Mouse (Mus musculus) MEL (cell line): Measurements from ENCODE around the gene Grik4. TPM values are rescaled to one million over a fixed set of nuclear protein-coding genes. Genes with fewer than 3 reads are reported as not detected.

Source experiments
- DNase-seq: peaks from one replicate; pipeline ENCODE4 v3.0.0; 2011; ENCODE audit warnings: low read depth, low spot score
- H3K27ac ChIP-seq: 2 replicates; pipeline ENCODE4 v1.5.1; 2012; ENCODE audit warnings: low read depth, mild to moderate bottlenecking, control low read depth, low read length, moderate library complexity; ENCODE audit not compliant: control insufficient read depth
- H3K27me3 ChIP-seq, 2 experiments: fragments of 150-350 bp in 1 of 2; sonication (generic) in 1 of 2; 2 replicates each; pipeline ENCODE4 v1.6.1; 2012; ENCODE audit warnings: low read length in 2 of 2, mild to moderate bottlenecking in 2 of 2, improper control_type of control experiment in 1 of 2, moderate library complexity in 1 of 2; ENCODE audit not compliant: insufficient read depth in 2 of 2, control insufficient read depth in 1 of 2
- H3K36me3 ChIP-seq, 2 experiments: 2 replicates each; pipeline ENCODE4 v1.6.1; 2012 to 2014; ENCODE audit warnings: low read length in 2 of 2, improper control_type of control experiment in 1 of 2, inconsistent platforms in 1 of 2, mild to moderate bottlenecking in 1 of 2; ENCODE audit not compliant: insufficient read depth in 2 of 2, control insufficient read depth in 1 of 2
- H3K4me1 ChIP-seq, 2 experiments: fragments of 150-350 bp in 1 of 2; sonication (generic) in 1 of 2; 2 replicates each; pipeline ENCODE4 v1.6.1; 2012; ENCODE audit warnings: low read length in 2 of 2, improper control_type of control experiment in 1 of 2, mild to moderate bottlenecking in 1 of 2; ENCODE audit not compliant: insufficient read depth in 2 of 2, control insufficient read depth in 1 of 2
- H3K4me3 ChIP-seq, 2 experiments: fragments of 150-350 bp in 1 of 2; sonication (generic) in 1 of 2; 2 replicates each; pipeline ENCODE4 v1.5.1; 2012; ENCODE audit warnings: low read depth in 2 of 2, low read length in 2 of 2, mild to moderate bottlenecking in 2 of 2, moderate library complexity in 2 of 2, control low read depth in 1 of 2, improper control_type of control experiment in 1 of 2; ENCODE audit not compliant: control insufficient read depth in 1 of 2, insufficient read depth in 1 of 2
- H3K79me2 ChIP-seq: 2 replicates; pipeline ENCODE4 v1.6.1; 2012; ENCODE audit warnings: mild to moderate bottlenecking, low read length, moderate library complexity; ENCODE audit not compliant: control insufficient read depth, poor library complexity, insufficient read depth
- H3K9ac ChIP-seq: 2 replicates; pipeline ENCODE4 v1.6.1; 2012; ENCODE audit warnings: low read depth, mild to moderate bottlenecking, control low read depth, low read length, moderate library complexity; ENCODE audit not compliant: control insufficient read depth, poor library complexity, severe bottlenecking
- H3K9me3 ChIP-seq: fragments of 150-350 bp; sonication (generic); replicated peaks from 2 replicates; pipeline ENCODE4 v1.6.1; 2012; ENCODE audit warnings: mild to moderate bottlenecking, low read length, improper control_type of control experiment, moderate library complexity; ENCODE audit not compliant: insufficient read depth
- BHLHE40 ChIP-seq: IDR thresholded peaks from 2 replicates; pipeline ENCODE4 v1.6.1; 2012; ENCODE audit warnings: low read depth, mild to moderate bottlenecking, inconsistent platforms, low read length, improper control_type of control experiment, borderline replicate concordance
- CHD1 ChIP-seq: IDR thresholded peaks from 2 replicates; pipeline ENCODE4 v1.6.1; 2012; ENCODE audit warnings: low read depth, mild to moderate bottlenecking, inconsistent platforms, low read length, improper control_type of control experiment
- CHD2 ChIP-seq: IDR thresholded peaks from 2 replicates; pipeline ENCODE4 v1.6.1; 2011; ENCODE audit warnings: low read length, improper control_type of control experiment
- CTCF ChIP-seq, 3 experiments: IDR thresholded peaks in 2 of 3; conservative IDR thresholded peaks in 1 of 3; 2 replicates each; pipeline ENCODE4 v1.5.1; 2011 to 2012; ENCODE audit warnings: low read length in 3 of 3, low read depth in 2 of 3, mild to moderate bottlenecking in 2 of 3, improper control_type of control experiment in 1 of 3, inconsistent platforms in 1 of 3, mixed read lengths in 1 of 3, moderate library complexity in 1 of 3; ENCODE audit not compliant: control insufficient read depth in 1 of 3, insufficient read depth in 1 of 3, poor library complexity in 1 of 3, severe bottlenecking in 1 of 3
- E2F4 ChIP-seq: IDR thresholded peaks from 2 replicates; pipeline ENCODE4 v1.6.1; 2011; ENCODE audit warnings: low read depth, low read length, improper control_type of control experiment, borderline replicate concordance
- EP300 ChIP-seq, 2 experiments: IDR thresholded peaks; 2 replicates each; pipeline ENCODE4 v1.6.1; 2011; ENCODE audit warnings: improper control_type of control experiment in 2 of 2, low read length in 2 of 2, low read depth in 1 of 2, mild to moderate bottlenecking in 1 of 2
- ETS1 ChIP-seq: IDR thresholded peaks from 2 replicates; pipeline ENCODE4 v1.6.1; 2012; ENCODE audit warnings: low read depth, mild to moderate bottlenecking, inconsistent platforms, low read length, improper control_type of control experiment, moderate library complexity
- GABPA ChIP-seq: IDR thresholded peaks from 2 replicates; pipeline ENCODE4 v1.6.1; 2012; ENCODE audit warnings: low read depth, mild to moderate bottlenecking, inconsistent platforms, low read length, improper control_type of control experiment, moderate library complexity
- HCFC1 ChIP-seq: IDR thresholded peaks from 2 replicates; pipeline ENCODE4 v1.6.1; 2012; ENCODE audit warnings: low read depth, mild to moderate bottlenecking, inconsistent platforms, low read length, improper control_type of control experiment, moderate library complexity
- KAT2A ChIP-seq: conservative IDR thresholded peaks from 2 replicates; pipeline ENCODE4 v1.6.1; 2012; ENCODE audit warnings: low read depth, low read length, improper control_type of control experiment, inconsistent platforms
- MAFK ChIP-seq: IDR thresholded peaks from 2 replicates; pipeline ENCODE4 v1.6.1; 2011; ENCODE audit warnings: low read depth, mild to moderate bottlenecking, low read length, improper control_type of control experiment, borderline replicate concordance
- MAX ChIP-seq: IDR thresholded peaks from 2 replicates; pipeline ENCODE4 v1.6.1; 2011; ENCODE audit warnings: low read length, improper control_type of control experiment
- MXI1 ChIP-seq: IDR thresholded peaks from 2 replicates; pipeline ENCODE4 v1.6.1; 2011; ENCODE audit warnings: mild to moderate bottlenecking, low read depth, low read length, improper control_type of control experiment
- NELFE ChIP-seq: IDR thresholded peaks from 2 replicates; pipeline ENCODE4 v1.6.1; 2011; ENCODE audit warnings: low read depth, low read length, improper control_type of control experiment
- POLR2AphosphoS5 ChIP-seq: IDR thresholded peaks from 2 replicates; pipeline ENCODE4 v1.6.1; 2012; ENCODE audit warnings: low read depth, borderline replicate concordance, mild to moderate bottlenecking, inconsistent platforms, low read length, moderate library complexity, mixed read lengths
- RAD21 ChIP-seq: IDR thresholded peaks from 2 replicates; pipeline ENCODE4 v1.6.1; 2011; ENCODE audit warnings: mild to moderate bottlenecking, low read depth, low read length, improper control_type of control experiment
- RCOR1 ChIP-seq: IDR thresholded peaks from 2 replicates; pipeline ENCODE4 v1.6.1; 2012; ENCODE audit warnings: low read depth, mild to moderate bottlenecking, inconsistent platforms, low read length, improper control_type of control experiment
- SIN3A ChIP-seq: IDR thresholded peaks from 2 replicates; pipeline ENCODE4 v1.6.1; 2012; ENCODE audit warnings: low read length, improper control_type of control experiment, inconsistent platforms
- TBP ChIP-seq: IDR thresholded peaks from 2 replicates; pipeline ENCODE4 v1.8.0; 2011; ENCODE audit warnings: low read depth, low read length, improper control_type of control experiment
- TCF12 ChIP-seq: IDR thresholded peaks from 2 replicates; pipeline ENCODE4 v1.6.1; 2014; ENCODE audit warnings: low read depth, mild to moderate bottlenecking, inconsistent platforms, low read length, improper control_type of control experiment, moderate library complexity
- UBTF ChIP-seq: IDR thresholded peaks from 2 replicates; pipeline ENCODE4 v1.6.1; 2012; ENCODE audit warnings: low read depth, mild to moderate bottlenecking, inconsistent platforms, low read length, improper control_type of control experiment, moderate library complexity, borderline replicate concordance; ENCODE audit not compliant: insufficient read depth
- USF1 ChIP-seq: IDR thresholded peaks from 2 replicates; pipeline ENCODE4 v1.6.1; 2014; ENCODE audit warnings: low read depth, mild to moderate bottlenecking, inconsistent platforms, low read length, improper control_type of control experiment, moderate library complexity
- USF2 ChIP-seq, 2 experiments: IDR thresholded peaks; 2 replicates each; pipeline ENCODE4 v1.6.1; 2011 to 2012; ENCODE audit warnings: improper control_type of control experiment in 2 of 2, low read length in 2 of 2, borderline replicate concordance in 1 of 2, inconsistent platforms in 1 of 2, low read depth in 1 of 2, mild to moderate bottlenecking in 1 of 2; ENCODE audit not compliant: insufficient read depth in 1 of 2
- ZC3H11A ChIP-seq: IDR thresholded peaks from 2 replicates; pipeline ENCODE4 v1.6.1; 2012; ENCODE audit warnings: low read depth, mild to moderate bottlenecking, inconsistent platforms, low read length, improper control_type of control experiment
- ZKSCAN1 ChIP-seq: IDR thresholded peaks from 2 replicates; pipeline ENCODE4 v1.6.1; 2012; ENCODE audit warnings: low read depth, mild to moderate bottlenecking, inconsistent platforms, low read length, improper control_type of control experiment, moderate library complexity
- polyA plus RNA-seq, 2 experiments: library from polyadenylated mRNA; stranded (reverse) in 1 of 2; unstranded in 1 of 2; fragments of >175 nt in 1 of 2; fragments of >200 nt in 1 of 2; gene quantifications; 2 replicates each; pipeline versions ENCODE4 v1.2.1 to v1.2.4; 2012; ENCODE audit warnings: low replicate concordance in 2 of 2, low read depth in 1 of 2; ENCODE audit not compliant: insufficient read length in 2 of 2, insufficient read depth in 1 of 2, missing spikeins in 1 of 2
- total RNA-seq: library from RNA; depleted of rRNA; stranded (reverse); fragments of 300-350 nt; gene quantifications from 2 replicates; pipeline ENCODE4 v1.2.3, GENCODE M21; 2012

Grik4 gene
- total and polyA plus RNA-seq, 3 experiments, result 0.17 TPM; not detected in 2

GRCm38 (mm10) chr9:42846139-42846538 lies 98.2 kb downstream of the Grik4 start:
- Histone ChIP-seq H3K4me1 (no peaks in the 10 kb centered on the region), H3K4me3 (no peak overlapping the region), H3K9ac (no peak overlapping the region), H3K36me3 (no peaks in the 10 kb centered on the region), H3K27ac (no peak overlapping the region), H3K27me3 (no peaks in the 10 kb centered on the region), H3K9me3 (no peaks in the 10 kb centered on the region), H3K79me2 (no peaks in the 10 kb centered on the region)
- no peak for TF ChIP-seq UBTF
- TF ChIP-seq MAX, result no peak
- no peak for TF ChIP-seq MXI1
- TF ChIP-seq NELFE, result no peak
- no peak for TF ChIP-seq KAT2A
- no peak for TF ChIP-seq CHD1
- TF ChIP-seq CHD2, result no peak
- no peak for TF ChIP-seq ZC3H11A
- TF ChIP-seq TCF12, result no peak
- DNase-seq, result no peak

DNA sequence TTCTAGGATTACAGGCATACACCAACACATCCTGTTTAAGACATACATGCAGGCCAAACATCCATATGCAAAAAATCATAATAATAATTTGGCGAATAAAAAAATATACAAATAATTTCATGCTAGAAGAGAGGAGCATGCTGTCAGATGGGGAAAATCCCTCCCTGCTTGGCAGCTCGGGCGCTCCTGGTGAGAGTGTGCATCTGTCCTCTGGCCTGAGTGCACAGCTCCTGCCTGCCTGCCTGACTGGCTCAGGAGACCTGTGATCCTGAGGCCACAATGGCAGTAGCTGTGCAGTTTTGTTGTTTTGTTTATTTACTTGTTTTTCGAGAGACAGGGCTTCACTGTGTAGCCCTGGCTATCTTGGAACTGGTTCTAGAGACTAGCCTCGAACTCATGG lies 100.0 kb downstream of the Grik4 start:
- TF ChIP-seq ZC3H11A, result no peak
- TF ChIP-seq CHD1, result no peak
- no peak for TF ChIP-seq CTCF (IDR thresholded peaks at IDR 0.05 in 2 of 3, conservative IDR thresholded peaks at IDR 0.05 in 1 of 3; ENCODE audit: control insufficient read depth in 1 of 3, insufficient read depth in 1 of 3, low read depth in 2 of 3, low read length in 3 of 3, poor library complexity in 1 of 3, severe bottlenecking in 1 of 3)
- no peak for TF ChIP-seq MAFK
- TF ChIP-seq KAT2A, result no peak
- TF ChIP-seq RAD21, result no peak
- no peak for TF ChIP-seq UBTF
- no peak for TF ChIP-seq RCOR1
- TF ChIP-seq SIN3A, result no peak
- no peak for TF ChIP-seq HCFC1
- no peak for TF ChIP-seq MAX
- TF ChIP-seq, all 39 proteins: peak for 0
- Histone ChIP-seq H3K4me3 (no peak overlapping the region), H3K9ac (no peak overlapping the region), H3K27me3 (no peaks in the 10 kb centered on the region), H3K36me3 (no peaks in the 10 kb centered on the region), H3K4me1 (no peaks in the 10 kb centered on the region), H3K79me2 (no peaks in the 10 kb centered on the region), H3K9me3 (no peaks in the 10 kb centered on the region), H3K27ac (no peak overlapping the region)
- no peak for DNase-seq

GRCm38 (mm10) chr9:42838299-42838698 lies 106.0 kb downstream of the Grik4 start:
- DNase-seq, result no peak
- H3K36me3 ChIP-seq, result no peaks in the 10 kb centered on the region
- H3K79me2 ChIP-seq, result no peaks in the 10 kb centered on the region
- no peaks in the 10 kb centered on the region for H3K27me3 ChIP-seq
- H3K9me3 ChIP-seq, result no peaks in the 10 kb centered on the region
- no peak overlapping the region for H3K9ac ChIP-seq
- H3K27ac ChIP-seq, result no peak overlapping the region
- no peak for TF ChIP-seq ZC3H11A
- no peak for TF ChIP-seq EP300 (IDR thresholded peaks at IDR 0.05; ENCODE audit: low read depth in 1 of 2, low read length in 2 of 2)
- no peak for TF ChIP-seq TBP
- no peak for TF ChIP-seq CHD1
- TF ChIP-seq GABPA, result no peak
- no peak for TF ChIP-seq SIN3A
- TF ChIP-seq TCF12, result no peak
- TF ChIP-seq USF1, result no peak
- no peak for TF ChIP-seq POLR2AphosphoS5
- no peak for TF ChIP-seq ZKSCAN1
- no peak for TF ChIP-seq ETS1
- TF ChIP-seq HCFC1, result no peak
- no peak for TF ChIP-seq USF2 (IDR thresholded peaks at IDR 0.05; ENCODE audit: borderline replicate concordance in 1 of 2, insufficient read depth in 1 of 2, low read depth in 1 of 2, low read length in 2 of 2)
- TF ChIP-seq NELFE, result no peak
- TF ChIP-seq RAD21, result no peak
- TF ChIP-seq BHLHE40, result no peak
- no peak for TF ChIP-seq E2F4
- no peak overlapping the region for H3K4me3 ChIP-seq
- no peaks in the 10 kb centered on the region for H3K4me1 ChIP-seq
